Mouse (Mus musculus) cerebellum, adult 18-20 months (tissue): ENCODE results near the gene Stx8.

Source experiments
- DNase-seq, 2 experiments: peaks; one replicate each; pipeline ENCODE4 v3.0.0; 2021

The Stx8 gene

GRCm38 (mm10) chr11:67975252-67975651 lies 9.3 kb downstream of the Stx8 start:
- DNase-seq: no peak

- no peak for DNase-seq
Measured at GRCm38 (mm10) chr11:67983564-67983963, 17.6 kb downstream of the Stx8 start.

GRCm38 (mm10) chr11:67991240-67991639 lies 25.2 kb downstream of the Stx8 start:
- DNase-seq: no peak

- no peak for DNase-seq
Measured at GRCm38 (mm10) chr11:67995965-67996364, 30.0 kb downstream of the Stx8 start.

GRCm38 (mm10) chr11:67998905-67999304 lies 32.9 kb downstream of the Stx8 start:
- DNase-seq: no peak

DNA sequence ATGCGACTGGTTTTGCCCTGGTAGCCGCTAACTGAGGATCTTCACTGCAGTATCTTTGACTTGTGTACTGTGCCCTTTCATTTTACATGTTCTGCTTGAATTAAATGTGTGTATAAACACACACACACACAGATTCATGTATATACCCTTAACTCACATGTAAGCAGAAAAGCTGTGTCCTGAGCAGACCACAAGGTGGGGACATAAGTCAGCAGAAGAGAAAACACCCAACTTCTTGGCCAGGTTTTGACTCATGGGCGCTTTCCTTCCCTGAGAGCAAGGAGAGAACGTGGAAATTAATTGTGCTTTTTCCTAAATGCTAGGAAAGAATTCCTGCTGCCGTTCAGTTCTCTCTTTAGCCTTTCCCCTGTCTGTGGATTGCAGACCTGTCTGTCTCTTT lies 33.6 kb downstream of the Stx8 start:
- DNase-seq: no peak

DNA sequence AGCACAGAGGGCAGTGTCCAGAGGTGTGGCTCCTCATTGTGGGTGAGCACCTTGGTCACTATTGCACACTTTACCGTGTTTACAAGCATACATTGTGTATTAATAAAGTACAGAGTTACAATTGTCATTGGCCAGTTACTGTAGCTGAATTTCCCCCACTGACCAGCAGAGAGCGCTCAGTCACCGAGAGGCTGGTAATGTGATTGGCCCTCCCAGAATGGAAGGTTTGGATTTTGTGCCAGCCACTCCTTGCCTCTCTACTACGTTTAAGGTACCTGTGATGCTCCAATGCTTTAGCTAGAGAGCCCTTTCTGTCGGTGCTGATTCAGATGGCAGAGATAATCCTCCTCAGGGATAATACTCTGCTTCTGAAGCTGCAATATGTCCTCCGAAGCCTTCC lies 38.2 kb downstream of the Stx8 start:
- DNase-seq: peak; percentile 77 to 84

- no peak for DNase-seq
Measured at GRCm38 (mm10) chr11:68006216-68006789, 40.3 kb downstream of the Stx8 start.

DNA sequence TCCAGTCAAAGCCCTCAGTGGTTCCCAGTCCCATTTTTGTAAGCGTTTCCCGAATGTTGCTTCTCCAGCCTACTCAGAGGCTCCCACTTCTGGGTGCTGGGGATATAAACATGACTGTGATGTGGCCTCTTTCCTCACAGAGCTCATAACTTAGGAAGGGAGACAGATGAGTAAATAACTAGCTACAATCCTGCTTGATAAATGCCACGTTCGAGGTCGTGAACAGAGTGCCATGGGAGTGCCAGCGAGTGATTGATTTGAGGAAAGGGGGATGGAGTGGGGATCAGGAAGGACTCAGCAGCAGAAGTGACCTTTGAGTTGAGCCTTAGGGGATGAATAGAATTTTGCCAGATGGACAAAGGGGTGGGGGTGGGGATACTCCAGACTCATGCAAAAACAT lies 41.7 kb downstream of the Stx8 start:
- no peak for DNase-seq

GRCm38 (mm10) chr11:68009377-68009776 lies 43.4 kb downstream of the Stx8 start:
- DNase-seq: no peak

- no peak for DNase-seq
Measured at GRCm38 (mm10) chr11:68012207-68012606, 46.2 kb downstream of the Stx8 start.

DNA sequence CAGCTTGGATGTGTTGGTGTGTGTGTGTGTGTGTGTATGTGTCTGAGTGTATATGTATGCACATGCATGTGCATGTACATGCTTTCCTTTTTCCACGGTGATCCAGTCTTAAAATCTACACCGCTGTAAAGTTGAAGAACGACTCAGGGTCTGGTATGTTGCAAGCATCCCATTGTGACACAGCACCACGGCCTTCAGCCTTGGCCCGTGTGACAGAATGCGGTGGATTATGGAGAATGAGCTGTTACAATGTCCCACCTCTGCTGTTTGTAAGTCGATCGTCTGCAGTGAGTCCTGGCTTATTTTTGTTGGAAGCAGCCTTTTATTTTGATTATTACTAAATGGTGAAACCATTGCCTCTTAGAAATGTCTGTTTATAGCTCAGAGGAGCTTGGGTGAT lies 52.2 kb downstream of the Stx8 start:
- DNase-seq: no peak

DNA sequence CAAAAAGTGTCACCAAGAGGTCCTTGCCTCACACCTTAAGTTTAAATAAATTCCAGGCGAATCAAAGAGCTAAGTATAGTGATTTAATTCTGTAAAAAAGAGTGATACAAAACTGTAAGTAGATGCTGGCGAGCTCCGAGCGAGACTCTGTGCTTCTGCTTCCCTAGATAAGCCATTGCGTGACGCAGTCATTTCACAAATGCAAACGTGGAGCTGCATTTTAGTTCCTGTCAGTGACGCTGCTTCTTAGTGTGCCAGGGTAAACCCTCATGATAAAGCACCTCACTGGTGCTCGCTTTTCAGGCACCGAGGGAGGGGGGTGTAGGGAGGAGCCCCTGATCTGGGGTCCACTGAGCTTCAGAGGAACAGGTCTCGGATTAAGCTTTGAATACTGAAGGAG lies 53.2 kb downstream of the Stx8 start:
- no peak for DNase-seq

- DNase-seq: no peak
Measured at GRCm38 (mm10) chr11:68021976-68022375, 56.0 kb downstream of the Stx8 start.

DNA sequence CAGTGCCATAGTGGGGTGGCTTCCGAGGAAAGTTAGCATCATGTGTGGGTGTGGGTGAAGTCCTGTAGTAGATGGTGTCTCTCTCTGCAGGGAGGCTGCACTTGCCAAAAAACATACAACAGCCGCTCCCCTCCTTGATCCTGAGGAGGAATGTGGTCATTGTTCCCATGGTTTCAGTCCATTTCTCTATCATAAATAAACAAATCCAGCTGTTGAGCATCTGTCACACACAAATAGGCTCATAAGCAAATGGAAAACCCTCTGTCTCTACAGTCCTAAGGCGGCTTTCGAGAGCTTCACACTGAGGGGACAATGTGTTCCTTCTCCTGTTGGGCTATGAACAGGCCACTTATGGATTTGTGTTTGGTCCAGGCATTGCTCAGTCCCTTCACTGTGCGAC lies 56.9 kb downstream of the Stx8 start:
- DNase-seq: no peak

DNA sequence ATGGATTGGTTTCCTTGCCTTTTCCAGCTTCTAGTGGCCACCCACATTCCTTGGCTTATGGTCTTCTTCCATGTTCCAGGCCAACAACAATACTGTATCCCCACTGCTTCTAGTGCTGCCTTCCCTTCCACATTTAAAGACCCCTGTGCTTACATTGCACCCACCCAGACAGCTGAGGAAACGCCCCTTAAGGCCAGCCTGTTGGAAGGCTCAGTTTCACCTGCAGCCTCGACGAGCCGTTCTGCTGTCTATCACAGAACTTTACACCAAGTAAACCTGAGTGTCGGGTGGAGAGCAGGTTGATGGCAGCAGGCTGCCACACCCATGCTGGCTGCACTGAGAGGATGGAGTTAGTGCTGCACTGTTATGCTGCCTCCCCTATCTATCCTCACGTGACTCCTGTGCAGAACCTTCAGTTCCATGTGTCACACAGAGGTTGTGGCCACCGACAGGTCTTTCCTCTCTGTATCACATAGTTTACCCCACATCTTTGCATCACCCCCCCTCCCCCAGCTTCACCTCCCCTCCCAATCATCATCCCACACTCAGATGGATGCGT lies 57.9 kb downstream of the Stx8 start:
- no peak for DNase-seq

GRCm38 (mm10) chr11:68026590-68026989 lies 60.6 kb downstream of the Stx8 start:
- no peak for DNase-seq

GRCm38 (mm10) chr11:68029079-68029478 lies 63.1 kb downstream of the Stx8 start:
- DNase-seq: no peak

- no peak for DNase-seq
Measured at GRCm38 (mm10) chr11:68029871-68030270, 63.9 kb downstream of the Stx8 start.

DNA sequence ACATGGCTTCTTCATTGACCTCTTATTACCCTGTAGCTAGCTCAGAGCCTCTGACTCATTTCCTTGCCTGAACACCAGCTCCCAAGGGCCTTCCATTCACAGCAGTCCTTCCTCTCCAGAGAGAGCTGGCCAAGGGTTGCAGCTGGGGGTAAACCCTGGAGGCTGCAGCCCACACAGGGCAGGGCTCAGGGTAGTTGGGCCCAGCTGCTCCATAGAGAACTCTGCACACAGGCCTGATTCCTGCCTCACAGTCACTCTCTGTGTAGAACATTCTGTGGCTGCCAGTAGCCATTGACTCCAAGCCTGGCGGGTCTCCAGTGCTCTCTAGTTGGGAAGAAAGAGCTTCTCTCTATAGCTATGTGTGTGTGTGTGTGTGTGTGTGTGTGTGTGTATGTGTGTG lies 64.8 kb downstream of the Stx8 start:
- peak; percentile 11 to 14 for DNase-seq

DNA sequence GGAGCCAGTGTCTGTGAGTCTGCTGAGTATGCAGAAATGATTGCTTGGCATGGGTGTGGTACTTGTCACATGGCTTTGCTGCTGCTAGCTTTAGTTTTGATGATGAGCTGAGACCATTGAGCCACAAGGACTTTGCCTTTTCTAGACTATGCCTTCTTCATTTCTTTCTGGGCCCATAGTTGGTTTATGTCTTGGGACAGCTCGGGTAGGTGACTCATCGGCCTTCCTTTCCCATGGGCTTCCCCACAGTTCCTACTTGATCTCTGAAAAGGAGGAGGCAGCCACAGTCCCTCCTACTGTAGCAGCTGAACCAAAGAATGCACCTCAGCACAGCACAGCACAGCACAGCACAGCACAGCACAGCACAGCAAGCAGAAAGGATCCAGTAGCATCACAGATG lies 66.5 kb downstream of the Stx8 start:
- no peak for DNase-seq

- no peak for DNase-seq
Measured at GRCm38 (mm10) chr11:68033331-68033926, 67.4 kb downstream of the Stx8 start.

- DNase-seq: no peak
Measured at GRCm38 (mm10) chr11:68034422-68034821, 68.4 kb downstream of the Stx8 start.

- no peak for DNase-seq
Measured at GRCm38 (mm10) chr11:68035303-68035891, 69.4 kb downstream of the Stx8 start.
